Comparison of ENCODE assay signal across 8 mouse cellular contexts in genomic region chr2:52423611-52424247, GRCm38 (mm10). TPM values are rescaled to one million over a fixed set of nuclear protein-coding genes. Genes with fewer than 3 reads are reported as not detected.
DNase-seq lines count a peak whose midpoint lies in the region; ATAC-seq and TF ChIP-seq lines count a peak whose summit lies in the region.

No protein-coding gene starts in this region.

- H3K36me3 ChIP-seq in hindbrain, embryonic 15.5 days = no peaks in the 10 kb centered on the region
- no peaks in the 10 kb centered on the region for H3K36me3 ChIP-seq in liver, embryonic 16.5 days (ENCODE audit: control insufficient read depth, insufficient read depth)

- 2% methylated on average over 16 of the region's 16 CpGs for WGBS in hindbrain, embryonic 15.5 days
- WGBS in liver, embryonic 16.5 days (ENCODE audit: insufficient replicate concordance) = 2% methylated on average over 16 of the region's 16 CpGs

- no peaks in the 10 kb centered on the region for H3K27me3 ChIP-seq in hindbrain, embryonic 15.5 days
- no peaks in the 10 kb centered on the region for H3K27me3 ChIP-seq in liver, embryonic 16.5 days (ENCODE audit: control insufficient read depth, insufficient read depth, low read depth, low read length)

- no peaks in the 10 kb centered on the region for H3K9me3 ChIP-seq in hindbrain, embryonic 15.5 days
- H3K9me3 ChIP-seq in liver, embryonic 16.5 days (replicated peaks; ENCODE audit: control insufficient read depth, low read length) = no peaks in the 10 kb centered on the region

- ATAC-seq in hindbrain, embryonic 15.5 days (ENCODE audit: low FRiP score, low read depth) = no peak
- no peak for ATAC-seq in liver, embryonic 16.5 days (ENCODE audit: low read depth)

- peak overlapping the region; percentile 84 for H3K4me2 ChIP-seq in hindbrain, embryonic 15.5 days
- peak overlapping the region; percentile 70 for H3K4me2 ChIP-seq in liver, embryonic 16.5 days (ENCODE audit: low read depth, low read length)

- H3K4me1 ChIP-seq in bone marrow macrophage, adult 2 months (ENCODE audit: control insufficient read depth, insufficient read depth, low read length) = peaks cover 37% of the 10 kb centered on the region
- peaks cover 39% of the 10 kb centered on the region for H3K4me1 ChIP-seq in hindbrain, embryonic 15.5 days (replicated peaks)
- peaks cover 35% of the 10 kb centered on the region for H3K4me1 ChIP-seq in liver, embryonic 16.5 days (ENCODE audit: control insufficient read depth, low read depth, low read length)

- no peak for TF ChIP-seq POLR2A in bone marrow macrophage, adult 2 months (IDR thresholded peaks at IDR 0.05; ENCODE audit: borderline replicate concordance, low read depth, low read length)

- peak overlapping the region; percentile 90 for H3K27ac ChIP-seq in layer of hippocampus, adult 2 months
- H3K27ac ChIP-seq in bone marrow macrophage, adult 2 months (ENCODE audit: insufficient read depth, low read depth, low read length) = no peak overlapping the region
- no peak overlapping the region for H3K27ac ChIP-seq in hindbrain, embryonic 15.5 days (replicated peaks)
- peak overlapping the region; percentile 88 for H3K27ac ChIP-seq in liver, embryonic 16.5 days (ENCODE audit: low read length)

- peak overlapping the region; percentile 97 for H3K4me3 ChIP-seq in layer of hippocampus, adult 2 months
- H3K4me3 ChIP-seq in bone marrow macrophage, adult 2 months (ENCODE audit: insufficient read depth, low read length) = peak overlapping the region; percentile 84
- H3K4me3 ChIP-seq in hindbrain, embryonic 15.5 days = peak overlapping the region; percentile 83
- H3K4me3 ChIP-seq in liver, embryonic 16.5 days (ENCODE audit: low read depth, low read length) = peak overlapping the region; percentile 95

- TF ChIP-seq CTCF in layer of hippocampus, adult 2 months (conservative IDR thresholded peaks at IDR 0.05) = no peak
- TF ChIP-seq CTCF in bone marrow macrophage, adult 2 months (IDR thresholded peaks at IDR 0.05; ENCODE audit: low read depth, low read length) = no peak

- peak overlapping the region; percentile 80 for H3K9ac ChIP-seq in hindbrain, embryonic 15.5 days
- peak overlapping the region; percentile 98 for H3K9ac ChIP-seq in liver, embryonic 16.5 days (ENCODE audit: low read depth, low read length)

- DNase-seq in layer of hippocampus, adult 2 months (ENCODE audit: low spot score in 2 of 2) = no peak
- no peak for DNase-seq in layer of hippocampus, adult 9-11 months
- DNase-seq in thymus, postnatal 25 days = no peak
- DNase-seq in MN1 (ENCODE audit: low spot score) = no peak
- DNase-seq in testis, postnatal 14 days (ENCODE audit: low spot score) = no peak

RNA-seq across cellular contexts. Expression of gene Arl5a, which starts 1.0 kb away (rescaled TPM):
- 10 to 100 TPM; 58.2 to 61.6 TPM for total RNA-seq in layer of hippocampus, adult 2 months (2021)
- polyA plus RNA-seq in bone marrow macrophage, adult 2 months (2012; ENCODE audit: insufficient read depth, insufficient read length, missing spikeins) = 37.8 and 39.5 TPM in 2 replicates
- 38.3 and 39.1 TPM in 2 replicates for polyA plus RNA-seq in hindbrain, embryonic 15.5 days (2015; fragmentation: Nextera tagmentation; extraction: Ambion mirVana)
- 20.0 and 22.3 TPM in 2 replicates for polyA plus RNA-seq in liver, embryonic 16.5 days (2015; fragmentation: Nextera tagmentation; extraction: Ambion mirVana)

RNA-seq across cellular contexts. Expression of gene Neb, which starts 45.5 kb away (rescaled TPM):
- total RNA-seq in layer of hippocampus, adult 2 months (2021) = 1 to 10 TPM; 1.5 TPM
- polyA plus RNA-seq in bone marrow macrophage, adult 2 months (2012; ENCODE audit: insufficient read depth, insufficient read length, missing spikeins) = 0.31 and 0.58 TPM in 2 replicates
- 0.36 and 1.3 TPM in 2 replicates for polyA plus RNA-seq in hindbrain, embryonic 15.5 days (2015; fragmentation: Nextera tagmentation; extraction: Ambion mirVana)
- 3.9 and 10.2 TPM in 2 replicates for polyA plus RNA-seq in liver, embryonic 16.5 days (2015; fragmentation: Nextera tagmentation; extraction: Ambion mirVana)

Comparison
In these comparisons a context has a peak if more than half of its experiments do, and no peak if none do; other contexts are left out.
1. H3K27ac ChIP-seq: peak in layer of hippocampus, adult 2 months (single experiment) and liver, embryonic 16.5 days (single experiment); none in bone marrow macrophage, adult 2 months (single experiment) and hindbrain, embryonic 15.5 days (single experiment).
2. Peak in every context shown above with its lines, with median percentiles within 50 percentile points of each other: H3K4me3 ChIP-seq.